Mouse (Mus musculus): ENCODE measurements at regions not wholly inside any gene's neighbourhood (a gene's known extent, or its start where the extent isn't known, plus 50 kb on each side); places are given as distances from the start of the nearest gene placed in this dataset.

- no peak overlapping the region for H3K9ac ChIP-seq (replicated peaks; ENCODE audit: low read depth, low read length)
- no peak overlapping the region for H3K27ac ChIP-seq (ENCODE audit: low read depth)
- H3K9me3 ChIP-seq (replicated peaks; ENCODE audit: control insufficient read depth, low read length), result no peaks in the 10 kb centered on the region
- H3K4me3 ChIP-seq (ENCODE audit: low read depth, low read length), result no peak overlapping the region
- no peaks in the 10 kb centered on the region for H3K27me3 ChIP-seq (ENCODE audit: control insufficient read depth, insufficient read depth, low read length)
- no peaks in the 10 kb centered on the region for H3K36me3 ChIP-seq (replicated peaks; ENCODE audit: control insufficient read depth, insufficient read depth, low read length)
- H3K4me2 ChIP-seq (ENCODE audit: low read depth, low read length), result no peak overlapping the region
- TF ChIP-seq EP300 (IDR thresholded peaks at IDR 0.05; ENCODE audit: low read depth), result no peak
- DNase-seq (ENCODE audit: low spot score) (no peak), ATAC-seq (ENCODE audit: insufficient read depth, low read depth) (no peak)
- WGBS, result 63% methylated on average over 1 of the region's 1 CpGs
- H3K4me1 ChIP-seq (ENCODE audit: control insufficient read depth, insufficient read depth), result no peaks in the 10 kb centered on the region
Observed at GRCm38 (mm10) chr5:126250331-126250730, 718.8 kb downstream of the Tmem132b start.

- 0 out of 2 replicates have a peak, but pooled peaks cover 9% of the 10 kb centered on the region for H3K9me3 ChIP-seq (replicated peaks; ENCODE audit: control insufficient read depth, low read length)
- ATAC-seq (ENCODE audit: insufficient read depth, low read depth) (no peak), DNase-seq (ENCODE audit: low spot score) (no peak)
- no peak overlapping the region for H3K4me3 ChIP-seq (ENCODE audit: low read depth, low read length)
- no peaks in the 10 kb centered on the region for H3K27me3 ChIP-seq (ENCODE audit: control insufficient read depth, insufficient read depth, low read length)
- H3K4me2 ChIP-seq (ENCODE audit: low read depth, low read length), result no peak overlapping the region
- no peaks in the 10 kb centered on the region for H3K4me1 ChIP-seq (ENCODE audit: control insufficient read depth, insufficient read depth)
- no peak overlapping the region for H3K27ac ChIP-seq (ENCODE audit: low read depth)
- TF ChIP-seq EP300 (IDR thresholded peaks at IDR 0.05; ENCODE audit: low read depth), result no peak
- TF ChIP-seq CTCF (IDR thresholded peaks at IDR 0.05; ENCODE audit: low read depth), result no peak
- no peak overlapping the region for H3K9ac ChIP-seq (replicated peaks; ENCODE audit: low read depth, low read length)
- no peaks in the 10 kb centered on the region for H3K36me3 ChIP-seq (replicated peaks; ENCODE audit: control insufficient read depth, insufficient read depth, low read length)
- 53% methylated on average over 1 of the region's 1 CpGs for WGBS
Observed at GRCm38 (mm10) chr5:126254661-126255060, 723.1 kb downstream of the Tmem132b start.

GRCm38 (mm10) chr5:126257860-126258259 lies 726.3 kb downstream of the Tmem132b start:
- Histone ChIP-seq H3K4me3 (ENCODE audit: low read depth, low read length) (no peak overlapping the region), H3K27ac (ENCODE audit: low read depth) (no peak overlapping the region), H3K36me3 (replicated peaks; ENCODE audit: control insufficient read depth, insufficient read depth, low read length) (no peaks in the 10 kb centered on the region), H3K27me3 (ENCODE audit: control insufficient read depth, insufficient read depth, low read length) (no peaks in the 10 kb centered on the region), H3K9me3 (replicated peaks; ENCODE audit: control insufficient read depth, low read length) (0 out of 2 replicates have a peak, but pooled peaks cover 9% of the 10 kb centered on the region), H3K9ac (replicated peaks; ENCODE audit: low read depth, low read length) (no peak overlapping the region), H3K4me1 (ENCODE audit: control insufficient read depth, insufficient read depth) (no peaks in the 10 kb centered on the region), H3K4me2 (ENCODE audit: low read depth, low read length) (no peak overlapping the region)
- 54% methylated on average over 5 of the region's 5 CpGs for WGBS
- no peak for ATAC-seq (ENCODE audit: insufficient read depth, low read depth)
- DNase-seq (ENCODE audit: low spot score), result no peak
- TF ChIP-seq EP300 (IDR thresholded peaks at IDR 0.05; ENCODE audit: low read depth) (no peak), CTCF (IDR thresholded peaks at IDR 0.05; ENCODE audit: low read depth) (no peak)

GRCm38 (mm10) chr5:126266471-126266870 lies 734.9 kb downstream of the Tmem132b start:
- no peak for DNase-seq (ENCODE audit: low spot score)
- no peak for TF ChIP-seq EP300 (IDR thresholded peaks at IDR 0.05; ENCODE audit: low read depth)
- no peak for TF ChIP-seq CTCF (IDR thresholded peaks at IDR 0.05; ENCODE audit: low read depth)
- H3K27ac ChIP-seq (ENCODE audit: low read depth), result no peak overlapping the region
- no peaks in the 10 kb centered on the region for H3K27me3 ChIP-seq (ENCODE audit: control insufficient read depth, insufficient read depth, low read length)
- no peaks in the 10 kb centered on the region for H3K4me1 ChIP-seq (ENCODE audit: control insufficient read depth, insufficient read depth)
- no peak overlapping the region for H3K4me2 ChIP-seq (ENCODE audit: low read depth, low read length)
- ATAC-seq (ENCODE audit: insufficient read depth, low read depth), result no peak
- no peak overlapping the region for H3K4me3 ChIP-seq (ENCODE audit: low read depth, low read length)
- 71% methylated on average over 2 of the region's 2 CpGs for WGBS
- no peaks in the 10 kb centered on the region for H3K36me3 ChIP-seq (replicated peaks; ENCODE audit: control insufficient read depth, insufficient read depth, low read length)
- H3K9ac ChIP-seq (replicated peaks; ENCODE audit: low read depth, low read length), result no peak overlapping the region
- no peaks in the 10 kb centered on the region for H3K9me3 ChIP-seq (replicated peaks; ENCODE audit: control insufficient read depth, low read length)

- Histone ChIP-seq H3K4me3 (ENCODE audit: low read depth, low read length) (no peak overlapping the region), H3K4me2 (ENCODE audit: low read depth, low read length) (no peak overlapping the region), H3K27ac (ENCODE audit: low read depth) (no peak overlapping the region), H3K36me3 (replicated peaks; ENCODE audit: control insufficient read depth, insufficient read depth, low read length) (no peaks in the 10 kb centered on the region), H3K9me3 (replicated peaks; ENCODE audit: control insufficient read depth, low read length) (no peaks in the 10 kb centered on the region), H3K4me1 (ENCODE audit: control insufficient read depth, insufficient read depth) (no peaks in the 10 kb centered on the region), H3K27me3 (ENCODE audit: control insufficient read depth, insufficient read depth, low read length) (no peaks in the 10 kb centered on the region), H3K9ac (replicated peaks; ENCODE audit: low read depth, low read length) (no peak overlapping the region)
- DNase-seq (ENCODE audit: low spot score) (no peak), ATAC-seq (ENCODE audit: insufficient read depth, low read depth) (no peak)
- WGBS, result 67% methylated on average over 2 of the region's 2 CpGs
- TF ChIP-seq CTCF (IDR thresholded peaks at IDR 0.05; ENCODE audit: low read depth), result no peak
- TF ChIP-seq EP300 (IDR thresholded peaks at IDR 0.05; ENCODE audit: low read depth), result no peak
Observed at GRCm38 (mm10) chr5:126266929-126267609, 735.5 kb downstream of the Tmem132b start.

- no peak overlapping the region for H3K4me3 ChIP-seq (ENCODE audit: low read depth, low read length)
- no peaks in the 10 kb centered on the region for H3K4me1 ChIP-seq (ENCODE audit: control insufficient read depth, insufficient read depth)
- H3K9ac ChIP-seq (replicated peaks; ENCODE audit: low read depth, low read length), result no peak overlapping the region
- no peak for TF ChIP-seq CTCF (IDR thresholded peaks at IDR 0.05; ENCODE audit: low read depth)
- no peaks in the 10 kb centered on the region for H3K9me3 ChIP-seq (replicated peaks; ENCODE audit: control insufficient read depth, low read length)
- no peaks in the 10 kb centered on the region for H3K27me3 ChIP-seq (ENCODE audit: control insufficient read depth, insufficient read depth, low read length)
- no peak overlapping the region for H3K27ac ChIP-seq (ENCODE audit: low read depth)
- H3K4me2 ChIP-seq (ENCODE audit: low read depth, low read length), result no peak overlapping the region
- 70% methylated on average over 4 of the region's 4 CpGs for WGBS
- ATAC-seq (ENCODE audit: insufficient read depth, low read depth) (no peak), DNase-seq (ENCODE audit: low spot score) (no peak)
- H3K36me3 ChIP-seq (replicated peaks; ENCODE audit: control insufficient read depth, insufficient read depth, low read length), result no peaks in the 10 kb centered on the region
Observed at GRCm38 (mm10) chr5:126268592-126268991, 737.0 kb downstream of the Tmem132b start.
